Mouse (Mus musculus): ENCODE results near the gene Sqstm1. TPM values are rescaled to one million over a fixed set of nuclear protein-coding genes. Genes with fewer than 3 reads are reported as not detected.

The Sqstm1 gene
- total RNA-seq, 2 experiments from 2014 or later = 492 to 540 TPM

DNA sequence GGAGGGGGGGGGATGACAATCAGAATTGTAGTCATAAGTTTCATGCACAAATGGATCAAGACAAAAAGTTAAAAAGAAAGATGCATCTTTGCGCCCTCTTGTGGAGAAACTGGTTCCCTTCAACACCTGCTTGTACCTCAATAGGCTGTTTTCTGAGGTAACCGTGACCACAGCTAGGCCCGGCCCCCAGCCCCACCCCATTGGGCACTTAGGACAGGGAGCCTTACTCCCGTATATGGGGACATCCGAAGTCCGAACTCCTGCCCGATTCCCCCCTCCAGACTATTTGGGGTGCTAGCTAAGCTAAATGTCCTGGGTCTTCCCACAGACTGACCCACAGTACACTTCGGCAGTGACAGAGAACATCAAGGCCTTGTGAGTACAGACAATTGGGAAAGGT, 20.8 kb upstream of the Sqstm1 start:
- peak; percentile 59 to 78 for DNase-seq (ENCODE audit: low spot score in 2 of 2)

DNA sequence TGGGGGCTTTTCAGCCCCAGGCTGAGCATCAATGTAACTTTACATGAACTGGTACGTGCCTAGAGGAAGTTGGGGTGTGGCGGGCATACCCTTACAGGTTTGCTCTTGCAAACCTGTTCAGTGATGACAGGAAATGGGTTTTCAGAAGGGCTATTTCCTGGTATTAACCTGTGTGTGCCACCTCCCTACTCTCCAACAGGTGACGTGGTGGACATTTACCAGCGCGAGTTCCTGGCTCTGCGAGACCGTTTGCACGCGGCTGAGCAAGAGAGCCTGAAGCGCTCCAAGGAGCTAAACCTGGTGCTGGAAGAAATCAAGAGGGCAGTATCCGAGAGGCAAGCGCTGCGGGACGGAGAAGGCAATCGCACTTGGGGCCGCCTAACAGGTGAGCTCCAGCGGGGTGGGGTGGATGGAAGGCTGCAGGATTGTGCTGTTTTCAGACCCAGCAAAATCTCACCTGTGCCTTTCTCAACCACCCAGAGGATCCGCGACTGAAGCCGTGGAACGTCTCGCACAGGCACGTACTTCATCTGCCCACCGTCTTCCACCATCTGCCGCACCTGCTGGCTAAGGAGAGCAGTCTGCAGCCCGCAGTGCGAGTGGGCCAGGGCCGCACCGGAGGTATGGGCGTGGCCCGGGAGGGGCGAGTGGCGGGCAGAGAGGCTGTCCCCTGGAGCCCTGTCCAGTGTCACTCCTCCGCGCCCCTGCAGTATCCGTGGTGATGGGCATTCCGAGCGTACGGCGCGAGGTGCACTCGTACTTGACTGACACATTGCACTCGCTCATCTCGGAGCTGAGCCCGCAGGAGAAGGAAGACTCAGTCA, 20.1 kb upstream of the Sqstm1 start:
- no peak for DNase-seq (ENCODE audit: low spot score in 2 of 2)

DNA sequence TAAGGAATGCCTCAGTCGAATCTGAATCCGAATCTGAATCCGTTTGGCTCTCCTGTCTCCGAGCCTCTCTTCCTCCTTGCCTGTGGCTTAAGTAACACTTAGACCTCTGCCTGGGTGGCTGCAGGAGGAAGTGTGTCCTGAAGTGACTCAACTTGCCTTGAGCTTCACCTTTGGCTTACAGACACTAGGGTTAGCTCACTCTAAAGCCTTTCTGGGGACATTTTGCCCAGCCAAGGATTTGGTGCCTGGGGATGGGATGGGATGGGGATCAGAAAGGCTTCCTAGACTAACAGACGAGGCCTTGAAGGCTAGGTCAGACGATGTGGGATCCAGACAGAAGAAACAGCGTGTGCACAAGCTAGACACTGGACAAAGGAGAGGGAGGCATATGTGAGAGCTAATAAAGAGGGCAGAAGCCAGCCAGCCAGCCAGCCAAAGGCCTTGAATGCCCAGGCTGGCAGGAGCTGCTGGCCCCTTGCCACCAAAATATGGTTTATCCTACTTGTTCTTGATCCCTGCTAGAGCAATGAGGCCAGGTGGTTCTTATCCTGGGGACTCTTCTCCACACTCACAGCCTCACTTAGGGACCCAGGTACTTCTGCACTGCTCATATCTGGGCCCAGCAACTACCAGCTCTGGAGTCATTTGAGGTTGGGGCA, 18.8 kb upstream of the Sqstm1 start:
- DNase-seq (ENCODE audit: low spot score in 2 of 2) = no peak

DNA sequence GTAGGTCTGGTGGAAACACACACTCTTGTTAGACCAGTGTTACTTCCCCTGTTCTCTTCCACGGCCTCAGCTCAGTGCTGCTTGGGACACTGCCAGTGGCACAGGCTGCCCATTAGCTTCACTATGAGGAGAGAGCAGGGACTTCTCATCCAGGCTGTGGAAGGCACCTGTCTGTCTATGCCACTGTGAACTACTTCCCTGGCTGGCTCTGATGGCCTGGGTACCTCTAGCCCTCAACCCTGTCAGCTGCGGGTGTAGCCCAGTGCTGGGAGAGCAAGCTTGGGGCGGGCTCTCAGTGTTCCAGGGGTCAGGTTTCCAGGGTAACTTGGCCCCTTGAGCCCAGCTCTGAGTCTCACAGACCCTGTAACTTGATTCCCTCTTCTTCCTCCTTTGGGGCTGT, 18.1 kb upstream of the Sqstm1 start:
- no peak for DNase-seq (ENCODE audit: low spot score in 2 of 2)

DNA sequence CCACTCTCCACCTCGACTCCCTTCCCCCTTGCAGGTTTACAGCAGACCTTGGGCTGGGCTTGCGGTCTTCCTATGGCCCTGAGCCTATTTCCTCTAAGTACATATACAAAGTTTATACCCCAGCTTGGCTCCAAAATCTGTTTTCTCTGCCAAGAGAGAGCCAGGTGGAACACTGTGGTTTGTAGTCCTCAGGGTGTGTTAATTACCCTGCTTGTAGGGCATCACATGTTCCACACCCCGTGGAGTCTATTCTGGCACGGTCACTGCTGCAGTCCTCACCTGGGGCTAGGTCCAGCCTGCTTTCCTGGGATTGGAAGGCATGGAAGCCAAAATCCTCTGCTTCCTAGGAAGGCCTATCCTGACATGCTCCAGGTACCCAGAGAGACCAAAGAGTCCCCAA, 17.1 kb upstream of the Sqstm1 start:
- no peak for DNase-seq (ENCODE audit: low spot score in 2 of 2)

DNA sequence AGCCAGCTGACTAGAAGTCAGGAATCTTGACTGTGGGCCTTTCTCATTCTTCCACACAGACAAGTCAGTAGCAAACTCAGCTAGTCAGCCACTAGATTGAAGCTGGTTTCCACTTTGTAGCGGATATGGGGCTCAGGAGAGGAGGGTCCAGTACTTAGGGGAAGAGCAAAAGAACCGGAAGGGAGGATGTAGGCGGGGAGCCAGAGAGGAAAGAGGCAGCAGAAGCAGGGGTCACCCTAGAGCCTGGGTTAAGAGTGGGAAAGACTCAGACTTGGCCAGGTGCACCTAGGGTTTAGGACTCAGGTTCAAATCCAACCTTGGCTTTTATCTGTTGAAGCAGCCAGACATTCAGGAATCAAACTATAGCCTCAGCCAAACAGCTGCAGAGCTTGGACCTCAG, 16.6 kb upstream of the Sqstm1 start:
- DNase-seq (ENCODE audit: low spot score in 2 of 2) = no peak

DNA sequence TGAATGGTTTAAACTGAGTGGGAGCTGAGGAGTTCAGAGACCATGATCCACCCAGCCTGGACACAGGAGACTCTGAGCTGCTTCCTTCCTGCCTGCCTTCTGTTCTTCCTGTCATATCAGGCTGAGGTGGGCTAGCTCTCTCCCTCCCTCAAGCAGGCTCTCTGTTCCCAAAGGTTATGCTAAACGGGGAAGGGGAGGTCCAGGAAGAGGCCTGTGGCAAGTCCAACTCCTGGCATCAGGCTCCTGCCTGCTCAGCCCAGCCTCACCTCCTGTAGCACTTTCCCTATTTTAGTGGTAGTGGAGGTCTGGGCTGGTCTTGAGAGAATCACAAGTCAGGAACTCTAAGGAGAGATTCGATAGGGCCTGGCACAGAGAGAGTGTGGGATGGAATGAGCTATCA, 15.8 kb upstream of the Sqstm1 start:
- no peak for DNase-seq (ENCODE audit: low spot score in 2 of 2)

DNA sequence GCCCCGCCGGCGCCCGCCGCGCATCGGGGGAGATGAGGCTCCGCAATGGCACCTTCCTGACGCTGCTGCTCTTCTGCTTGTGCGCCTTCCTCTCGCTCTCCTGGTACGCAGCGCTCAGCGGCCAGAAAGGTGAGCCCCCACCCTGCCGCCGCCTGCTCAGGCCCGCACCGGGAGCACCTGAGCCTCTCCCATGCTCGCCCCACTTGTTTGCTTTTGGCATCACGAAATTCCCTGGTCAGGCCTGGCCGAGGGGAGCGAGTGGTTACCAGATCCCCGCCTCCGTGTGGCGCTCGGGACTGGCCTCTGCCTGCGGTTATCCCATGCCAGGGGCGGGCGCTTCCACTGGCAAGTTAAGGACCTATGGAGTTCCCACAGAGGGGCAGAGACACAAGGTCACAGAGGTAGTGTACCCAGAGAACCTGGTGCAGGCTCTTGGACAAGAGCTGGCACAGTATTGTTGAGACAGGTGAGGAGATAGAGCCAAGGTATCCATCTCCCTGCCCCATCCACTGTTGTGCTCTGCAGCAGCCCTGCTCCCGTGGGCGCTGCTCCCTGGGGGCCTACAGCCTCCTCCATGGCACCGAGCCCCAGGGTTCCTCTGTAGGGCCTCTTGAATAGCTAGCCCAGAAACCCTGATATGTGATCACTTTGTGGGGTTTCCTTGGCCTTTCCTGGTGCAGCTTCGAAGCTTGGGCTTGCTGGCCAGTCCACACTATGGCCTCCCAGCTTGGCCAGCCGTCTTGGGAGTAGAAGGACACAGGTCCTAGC, 15.2 kb upstream of the Sqstm1 start:
- DNase-seq (ENCODE audit: low spot score in 2 of 2) = peak; percentile 30 to 44

DNA sequence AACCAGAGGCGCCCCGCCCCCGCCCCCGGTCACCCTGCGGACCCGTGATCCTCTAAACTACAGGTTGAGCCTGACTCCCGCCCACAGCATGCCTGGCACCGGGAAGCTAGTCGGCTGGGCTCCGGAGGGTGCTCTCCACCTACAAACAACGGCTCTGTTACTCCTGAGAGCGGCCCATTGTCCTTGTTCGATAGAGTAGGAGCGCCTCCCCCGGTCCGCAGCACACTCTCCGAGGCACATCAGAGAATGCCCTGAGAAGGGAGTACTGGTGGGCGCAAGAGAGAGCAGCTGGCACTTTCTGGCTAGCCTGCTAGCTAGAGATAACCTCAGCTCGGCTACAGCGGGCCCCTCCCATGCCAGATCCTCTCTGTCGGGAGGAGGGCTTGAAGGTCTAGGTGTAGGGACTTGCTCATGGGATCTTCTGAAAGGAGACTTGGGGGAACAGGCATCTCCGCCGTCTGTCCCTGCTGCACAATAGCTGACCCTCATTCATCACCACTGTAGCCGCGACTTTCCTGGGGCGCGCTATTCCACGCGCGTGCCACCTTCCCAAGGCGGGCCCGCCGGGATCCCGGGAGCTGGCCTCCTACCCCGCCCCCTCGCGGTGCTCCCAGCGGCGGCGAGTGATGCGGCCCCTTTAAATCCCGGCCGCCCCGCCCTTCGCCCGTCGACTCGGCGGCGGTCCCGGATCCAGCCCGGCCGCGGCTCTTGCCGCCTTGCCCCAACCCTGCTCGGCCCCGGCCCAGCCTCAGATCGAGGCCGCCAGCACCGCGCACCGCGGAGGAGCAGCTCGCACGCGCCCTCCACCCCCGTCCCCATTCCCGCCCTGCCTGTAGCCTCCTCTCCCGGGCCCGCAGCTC, 14.3 kb upstream of the Sqstm1 start:
- DNase-seq (ENCODE audit: low spot score in 2 of 2) = peak; percentile 77 to 89

DNA sequence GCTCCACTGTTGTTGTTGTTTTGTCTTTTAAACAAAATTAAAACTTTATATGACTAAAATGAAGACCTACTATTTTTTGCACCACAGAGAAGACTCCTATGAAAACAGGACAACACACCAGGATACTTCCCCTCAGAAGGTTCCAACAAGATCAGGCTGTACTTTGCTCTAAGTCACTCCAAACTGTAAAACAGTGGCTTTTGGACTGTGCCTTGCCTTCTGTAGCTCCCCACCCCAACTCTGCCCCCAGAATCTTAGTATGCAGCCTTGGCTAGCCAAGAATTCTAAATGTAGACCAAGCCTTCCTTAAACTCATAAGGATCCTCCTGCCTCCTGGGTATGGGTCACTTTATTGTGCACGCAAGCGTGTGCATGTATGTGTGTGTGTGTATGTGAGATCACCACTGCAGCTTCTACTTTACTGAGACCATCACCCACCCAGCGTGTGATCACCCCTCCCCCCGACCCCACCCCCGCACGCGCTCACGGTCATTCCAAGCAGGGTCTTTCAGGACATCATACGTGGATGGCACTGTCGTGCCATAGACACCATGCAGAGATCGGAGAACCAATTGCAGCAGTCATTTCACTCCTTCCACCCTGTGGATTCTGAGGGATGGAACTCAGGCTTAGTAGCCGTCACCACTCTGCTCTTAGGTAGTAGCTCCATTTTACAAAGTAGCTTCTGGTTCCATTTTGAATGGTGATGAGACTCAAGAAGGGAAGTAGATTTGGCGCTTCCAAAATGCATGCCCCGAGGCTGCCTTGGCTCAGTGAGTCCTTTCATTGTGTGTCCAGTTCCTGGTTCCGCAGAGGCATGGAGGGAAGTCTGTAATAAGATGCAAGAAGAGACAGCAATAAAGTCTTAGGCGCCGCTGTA, 13.4 kb upstream of the Sqstm1 start:
- no peak for DNase-seq (ENCODE audit: low spot score in 2 of 2)

DNA sequence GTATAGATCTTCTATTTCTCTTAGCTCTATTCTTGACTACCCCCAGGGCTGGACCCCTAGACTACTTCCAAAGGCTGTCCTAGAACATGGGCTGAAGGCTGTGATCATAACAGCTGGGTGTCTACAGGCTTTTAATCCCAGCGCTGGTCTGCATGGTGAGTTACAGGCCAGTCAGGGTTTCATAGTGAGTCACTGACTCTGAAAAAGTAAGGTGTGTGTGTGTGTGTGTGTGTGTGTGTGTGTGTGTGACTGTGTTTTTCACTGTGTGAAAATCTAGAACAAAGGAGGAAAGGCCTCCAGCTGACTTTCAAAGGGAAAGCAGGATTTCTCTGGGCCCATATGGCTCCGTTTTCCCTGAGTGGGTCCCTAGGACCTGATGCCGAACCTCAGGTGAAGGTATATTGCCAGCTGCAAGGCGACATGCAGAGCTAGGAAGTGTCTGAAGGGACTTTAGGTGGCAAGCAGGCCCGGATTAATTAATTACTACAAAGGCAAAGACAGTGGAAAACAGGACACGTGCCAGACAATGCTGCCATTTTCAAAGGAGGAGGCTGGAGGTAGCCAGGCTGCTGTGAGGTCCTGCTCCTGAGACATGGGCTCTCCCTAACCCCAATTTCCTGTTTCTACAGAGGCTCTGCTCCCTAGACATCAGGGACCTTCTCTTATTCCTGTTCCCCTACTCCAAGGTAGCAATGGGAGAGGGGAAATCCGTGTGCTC, 12.1 kb upstream of the Sqstm1 start:
- DNase-seq (ENCODE audit: low spot score in 2 of 2) = no peak

DNA sequence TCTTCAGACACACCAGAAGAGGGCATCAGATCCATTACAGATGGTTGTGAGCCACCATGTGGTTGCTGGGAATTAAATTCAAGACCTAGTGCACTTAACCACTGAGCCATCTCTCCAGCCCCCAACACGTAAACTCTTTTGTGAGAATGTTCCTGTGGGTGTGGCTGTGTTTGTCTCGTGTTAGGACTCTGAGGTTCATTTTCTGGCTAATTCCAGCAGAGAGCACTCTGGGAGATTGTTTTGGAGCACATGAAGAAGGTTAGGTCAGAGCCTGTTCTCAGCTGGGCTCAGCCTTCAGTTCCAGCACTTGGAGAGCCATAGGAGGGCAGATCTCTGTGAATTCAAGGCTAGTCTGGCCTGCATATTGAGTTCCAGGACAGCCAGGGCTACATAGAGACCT, 9.2 kb upstream of the Sqstm1 start:
- no peak for DNase-seq (ENCODE audit: low spot score in 2 of 2)

DNA sequence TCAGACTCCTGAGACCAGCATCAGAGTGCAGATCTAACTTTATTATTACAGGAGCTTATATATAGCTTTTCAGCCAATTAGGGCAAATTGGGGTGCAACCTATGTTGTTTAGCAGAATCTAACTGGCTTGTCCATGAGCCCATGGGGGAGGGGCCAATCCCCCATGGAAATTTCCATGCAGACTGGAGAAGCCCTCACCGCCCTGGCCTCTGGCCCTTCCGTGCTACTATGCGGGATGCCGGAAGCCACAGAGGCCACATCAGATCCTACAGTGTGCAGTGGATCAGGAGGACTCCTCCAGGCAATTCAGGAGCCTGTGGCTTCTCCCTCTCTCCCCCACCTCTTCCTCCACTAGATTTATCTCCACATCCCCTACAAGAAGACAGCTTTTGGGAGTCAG, 7.2 kb upstream of the Sqstm1 start:
- DNase-seq (ENCODE audit: low spot score in 2 of 2) = no peak

DNA sequence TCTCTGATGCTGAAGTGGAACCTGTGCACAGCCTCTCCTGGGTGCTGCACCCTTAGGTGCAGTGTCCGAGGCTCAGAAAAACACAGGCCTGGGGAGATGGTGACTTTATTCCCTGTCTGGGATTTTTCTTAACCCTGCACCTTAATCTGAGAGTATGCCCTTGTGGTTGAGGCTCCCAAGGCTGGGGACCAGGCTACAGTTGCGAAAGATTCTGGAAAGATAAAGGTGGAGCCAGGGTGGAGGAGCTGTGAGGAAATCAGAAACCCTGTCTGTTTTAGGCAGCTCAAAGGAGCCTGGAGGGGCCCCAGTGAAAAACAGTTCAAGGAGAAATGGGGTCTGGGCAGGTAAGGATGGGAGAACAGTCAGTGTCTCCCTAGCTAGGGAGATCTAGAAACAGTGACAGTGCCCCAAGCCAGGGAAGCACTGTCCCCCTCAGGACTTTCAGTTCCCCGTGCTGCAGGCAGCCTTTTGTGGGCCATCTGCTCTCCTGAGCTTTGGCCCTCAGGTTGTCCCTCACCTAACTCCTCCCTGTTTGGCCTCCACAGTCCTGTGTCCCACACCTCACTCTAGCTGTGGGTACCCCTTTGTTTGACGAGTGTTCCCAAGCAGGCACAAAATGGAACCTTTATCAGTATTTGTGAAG, 6.2 kb upstream of the Sqstm1 start:
- no peak for DNase-seq (ENCODE audit: low spot score in 2 of 2)

DNA sequence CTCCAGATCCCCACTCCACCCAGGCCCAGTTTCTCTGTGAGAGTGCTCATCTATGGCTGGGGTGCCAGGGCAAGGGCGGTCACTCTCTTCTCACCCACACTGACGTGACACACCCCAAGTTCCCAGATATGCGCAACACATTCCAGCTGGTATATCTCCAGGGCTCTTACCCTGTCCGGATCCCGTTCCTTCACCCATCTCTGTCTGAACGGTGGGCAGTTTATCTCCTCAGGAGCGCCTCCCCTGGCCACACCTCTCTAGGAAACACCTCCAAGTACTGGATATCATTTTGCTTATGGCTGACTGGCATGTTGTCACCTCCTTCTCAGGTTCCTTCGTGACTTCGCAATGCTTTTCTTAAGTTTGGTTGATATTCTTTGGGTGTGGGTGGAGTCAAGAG, 5.0 kb upstream of the Sqstm1 start:
- no peak for DNase-seq (ENCODE audit: low spot score in 2 of 2)

DNA sequence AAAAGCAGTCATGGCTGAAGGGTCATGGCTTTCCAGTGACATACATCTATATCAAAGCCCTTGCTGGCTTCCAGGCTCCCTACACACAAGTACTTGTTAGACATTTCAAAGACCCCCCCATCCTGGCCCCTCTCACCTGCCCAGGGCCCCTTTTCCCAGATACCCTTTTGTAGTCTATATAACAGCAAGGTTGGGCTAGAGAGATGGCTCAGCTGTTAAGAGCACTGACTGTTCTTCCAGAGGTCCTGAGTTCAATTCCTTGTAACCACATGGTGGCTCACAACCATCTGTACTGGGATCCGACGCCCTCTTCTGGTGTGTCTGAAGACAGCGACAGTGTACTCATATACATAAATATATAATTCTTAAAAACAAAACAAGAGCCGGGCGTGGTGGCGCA, 4.0 kb upstream of the Sqstm1 start:
- DNase-seq (ENCODE audit: low spot score in 2 of 2) = no peak

DNA sequence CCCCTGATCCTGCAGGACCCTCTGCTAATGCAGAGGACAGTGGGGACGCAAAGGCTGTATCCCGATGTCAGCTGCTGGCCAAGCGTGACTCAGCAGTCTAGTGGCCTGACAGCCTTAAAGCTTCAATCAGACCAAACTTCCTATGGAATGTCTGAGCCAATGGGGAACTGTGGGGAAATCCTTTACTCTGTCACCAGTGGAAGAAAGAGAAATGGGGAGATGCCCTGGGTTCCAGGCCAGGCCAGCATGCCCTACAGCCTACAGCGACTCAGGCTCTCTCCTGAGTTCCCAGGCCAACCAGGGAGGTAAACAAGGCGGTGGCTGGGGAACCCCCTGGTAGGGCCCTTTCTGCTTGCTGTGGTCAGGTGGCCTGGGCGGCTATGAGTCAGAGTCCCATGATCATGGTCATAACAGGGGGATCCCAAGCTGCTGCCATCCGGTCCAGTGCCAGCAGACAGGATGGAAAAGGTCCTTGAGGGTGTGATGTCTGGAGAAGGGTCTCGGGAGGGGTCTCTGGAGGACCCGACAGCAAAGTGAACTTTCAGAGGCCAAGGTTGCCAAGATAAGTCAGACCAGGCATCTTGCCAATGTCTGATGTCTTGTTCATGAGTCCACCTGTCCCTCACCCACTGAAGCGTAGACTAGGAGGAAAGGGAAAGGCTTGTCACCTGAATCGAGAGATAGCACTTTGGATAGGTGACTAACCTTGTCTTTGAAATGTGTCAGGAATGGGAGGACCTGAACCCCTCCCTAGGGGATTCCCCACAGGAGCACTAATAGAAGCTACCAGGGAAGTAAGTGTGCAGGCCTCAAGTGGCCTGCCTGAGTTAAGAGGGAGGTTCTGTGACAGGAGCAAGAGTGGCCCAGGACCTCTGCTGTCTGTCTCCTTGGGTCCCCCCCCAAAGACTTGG, 2.5 kb upstream of the Sqstm1 start:
- peak; percentile 40 to 53 for DNase-seq (ENCODE audit: low spot score in 2 of 2)
